Mouse (Mus musculus): ENCODE measurements around the gene Prodh2.

Gene Prodh2

GRCm38 (mm10) chr7:30550603-30551002 is 57.2 kb downstream of the Prodh2 start:
- DNase-seq: no peak

- DNase-seq: no peak
Observed at GRCm38 (mm10) chr7:30551445-30552101, 58.2 kb downstream of the Prodh2 start.

GRCm38 (mm10) chr7:30552102-30553020 is 58.9 kb downstream of the Prodh2 start, which contains the start of the genes Hspb6 and Proser3:
TSS of gene Hspb6 (plus strand) at chr7:30552178.
TSS of gene Proser3 (minus strand) at chr7:30552299.
- DNase-seq: peak; percentile 96

- peak; percentile 69 for DNase-seq
Observed at GRCm38 (mm10) chr7:30553021-30553589, 59.7 kb downstream of the Prodh2 start.

GRCm38 (mm10) chr7:30553810-30554584 is 60.6 kb downstream of the Prodh2 start:
- DNase-seq: no peak

- DNase-seq: no peak
Observed at GRCm38 (mm10) chr7:30556894-30557536, 63.6 kb downstream of the Prodh2 start.

- no peak for DNase-seq
Observed at GRCm38 (mm10) chr7:30557901-30558514, 64.6 kb downstream of the Prodh2 start.

- DNase-seq: no peak
Observed at GRCm38 (mm10) chr7:30558656-30559442, 65.4 kb downstream of the Prodh2 start.

GRCm38 (mm10) chr7:30559443-30559954 is 66.1 kb downstream of the Prodh2 start, which contains the start of gene Lin37:
TSS of gene Lin37 (minus strand) at chr7:30559838.
- peak; percentile 99 for DNase-seq

- no peak for DNase-seq
Observed at GRCm38 (mm10) chr7:30560296-30560695, 66.9 kb downstream of the Prodh2 start.

- peak; percentile 58 for DNase-seq
Observed at GRCm38 (mm10) chr7:30562526-30563116, 69.2 kb downstream of the Prodh2 start.

Data from cerebellum, adult 11 months (tissue).